Mouse (Mus musculus) G1E-ER4 (cell line): ENCODE results near the gene Supt5. TPM values are rescaled to one million over a fixed set of nuclear protein-coding genes. Genes with fewer than 3 reads are reported as not detected.

Source experiments
- GATA1 ChIP-seq: IDR thresholded peaks from one replicate; pipeline ENCODE4 v1.8.0; 2012; ENCODE audit warnings: low read length, inconsistent platforms
- polyA plus RNA-seq: library from polyadenylated mRNA; stranded (reverse); fragments of >175 nt; gene quantifications from 2 replicates; pipeline ENCODE4 v1.2.3, GENCODE M21; 2012

The Supt5 gene
- polyA plus RNA-seq, 1 experiment = 164 TPM

GRCm38 (mm10) chr7:28298837-28299625 lies 39.5 kb downstream of the Supt5 start:
- TF ChIP-seq GATA1 = no peak

DNA sequence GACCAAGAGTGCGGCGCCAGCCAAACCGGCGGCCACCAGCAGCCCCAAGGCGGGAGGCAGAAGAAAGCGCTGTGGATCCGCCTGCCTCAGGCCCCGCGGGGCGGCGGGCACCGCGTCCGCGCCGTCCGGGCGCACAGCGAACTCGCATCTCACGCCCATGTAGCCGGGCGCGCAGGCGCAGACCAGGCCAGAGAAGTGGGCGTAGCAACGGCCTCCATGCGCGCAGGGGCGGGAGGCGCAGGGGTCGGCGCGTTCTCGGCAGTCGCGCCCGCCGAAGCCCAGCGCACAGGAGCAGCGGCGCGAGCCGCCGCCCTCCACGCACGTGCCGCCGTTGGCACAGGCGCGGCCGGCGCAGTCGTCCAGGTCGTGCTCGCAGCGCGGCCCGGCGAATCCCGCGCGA lies 44.1 kb downstream of the Supt5 start:
- TF ChIP-seq GATA1 = no peak

GRCm38 (mm10) chr7:28290638-28291590 lies 47.6 kb downstream of the Supt5 start, which contains the start of gene Selenov:
Selenov (minus strand) TSS chr7:28291186.
- no peak for TF ChIP-seq GATA1

DNA sequence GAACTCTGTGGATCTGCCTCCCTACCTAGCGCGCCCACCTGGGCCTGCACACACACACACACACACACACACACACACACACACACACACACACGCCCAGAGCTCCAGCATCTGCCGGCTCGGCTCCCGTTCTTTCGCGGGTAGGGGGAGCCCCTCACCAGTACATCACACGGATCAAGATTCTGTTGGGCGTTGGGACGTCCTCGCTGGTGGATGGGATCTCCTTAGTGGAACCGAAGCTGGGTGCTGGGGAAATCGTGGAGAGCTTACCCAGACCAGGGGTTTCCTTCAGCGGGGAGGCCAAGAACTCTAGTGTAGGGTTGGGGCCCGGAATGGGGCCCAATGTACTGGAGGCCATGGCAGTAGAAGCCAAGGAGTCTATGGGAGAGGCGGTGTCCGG lies 48.4 kb downstream of the Supt5 start:
- TF ChIP-seq GATA1 = no peak

- no peak for TF ChIP-seq GATA1
Observed at GRCm38 (mm10) chr7:28280630-28281029, 57.9 kb downstream of the Supt5 start.

DNA sequence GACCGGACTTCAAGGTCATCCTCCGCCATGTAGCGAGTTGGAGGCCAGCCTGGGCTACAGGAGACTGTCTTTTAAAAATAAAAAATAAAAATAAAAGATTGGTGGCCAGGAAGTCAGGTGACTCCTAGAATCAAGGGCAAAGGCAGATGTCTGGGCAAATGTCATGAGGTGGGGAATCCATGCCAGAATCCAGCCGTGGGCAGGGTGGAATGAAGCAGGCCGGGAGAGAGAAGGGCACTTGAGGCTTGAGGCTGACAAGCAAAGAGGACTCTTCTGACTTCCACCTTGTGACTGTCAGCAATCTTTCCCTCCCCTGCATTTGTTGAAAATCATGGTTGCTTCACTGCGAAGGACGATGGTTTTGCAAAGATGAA lies 60.3 kb downstream of the Supt5 start:
- no peak for TF ChIP-seq GATA1

DNA sequence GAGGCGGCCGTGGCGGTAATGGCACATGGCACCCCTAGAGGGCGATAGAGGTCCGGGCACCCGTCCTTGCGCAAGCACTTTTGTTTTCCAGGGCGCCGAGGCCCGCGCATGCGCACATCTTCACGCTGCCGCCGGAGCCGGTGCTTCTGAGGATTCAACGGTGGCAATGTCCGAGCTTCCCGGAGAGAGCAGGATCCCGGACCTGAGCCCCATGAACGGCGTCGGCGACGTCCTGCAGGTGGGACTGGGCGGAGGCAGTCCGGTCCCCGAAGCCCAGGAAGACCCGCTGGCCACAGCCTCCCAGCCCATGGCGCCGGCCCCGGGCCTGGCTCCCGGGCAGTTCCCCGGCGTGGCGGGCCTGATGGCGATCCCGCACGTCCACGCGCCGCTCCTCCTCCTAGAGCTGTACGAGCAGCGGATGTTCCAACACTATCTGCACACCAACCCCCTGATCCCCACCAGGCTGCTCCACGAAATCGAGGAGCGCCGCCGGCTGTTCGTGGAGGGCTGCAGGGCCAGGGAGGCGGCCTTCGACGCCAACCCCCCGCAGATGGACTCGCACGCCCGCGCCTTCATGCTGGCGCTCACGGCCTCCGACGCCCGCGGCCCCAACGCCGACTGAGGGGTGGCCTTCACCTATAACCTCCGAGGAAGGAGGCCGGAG lies 60.8 kb downstream of the Supt5 start, which contains the start of gene Eid2b:
TSS of gene Eid2b (plus strand) at position 125 of the 664 bp plus-strand sequence.
- TF ChIP-seq GATA1 = no peak

DNA sequence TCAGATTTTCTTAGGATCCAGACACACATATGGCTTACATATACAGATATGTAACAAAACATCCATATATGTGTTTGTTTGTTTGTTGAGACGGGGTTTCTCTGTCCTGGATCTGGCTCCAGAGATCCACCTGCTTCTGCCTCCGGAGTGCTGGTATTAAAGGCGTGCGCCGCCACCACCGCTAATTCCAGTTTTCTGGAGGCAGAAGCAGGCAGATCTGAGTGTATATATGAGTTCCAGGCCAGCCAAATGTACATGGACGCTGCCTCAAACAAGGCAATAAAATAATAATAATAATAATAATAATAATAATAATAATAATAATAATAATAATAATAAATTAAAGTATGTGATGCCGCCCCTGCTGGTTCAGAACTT lies 61.3 kb downstream of the Supt5 start:
- TF ChIP-seq GATA1 = no peak

GRCm38 (mm10) chr7:28271761-28272160 lies 66.8 kb downstream of the Supt5 start:
- TF ChIP-seq GATA1 = no peak

GRCm38 (mm10) chr7:28269355-28269754 lies 69.2 kb downstream of the Supt5 start:
- TF ChIP-seq GATA1 = no peak

DNA sequence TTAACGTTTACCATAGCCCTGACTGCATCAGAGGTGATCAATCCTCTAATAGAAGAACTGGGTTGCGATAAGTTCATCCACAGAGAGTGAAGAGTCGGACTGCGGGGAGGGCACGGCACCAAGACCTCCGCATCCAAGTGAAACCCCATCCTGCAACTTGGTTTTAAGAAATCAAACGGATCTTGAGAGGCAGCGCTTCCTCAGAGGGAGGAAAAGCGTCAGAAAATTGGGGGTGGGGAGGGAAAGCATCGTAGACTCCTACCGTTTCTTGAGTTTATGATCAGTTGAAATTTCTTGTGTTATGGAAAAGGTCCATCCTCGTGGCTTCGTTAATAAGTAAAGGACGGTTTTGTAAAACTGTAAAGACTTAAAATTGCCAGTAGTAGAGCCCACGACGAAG lies 70.0 kb downstream of the Supt5 start:
- TF ChIP-seq GATA1 = no peak

GRCm38 (mm10) chr7:28268042-28268531 lies 70.5 kb downstream of the Supt5 start:
- no peak for TF ChIP-seq GATA1

- TF ChIP-seq GATA1 = no peak
Observed at GRCm38 (mm10) chr7:28267129-28268041, 71.2 kb downstream of the Supt5 start, which contains the start of gene Eid2. Eid2 (plus strand) TSS chr7:28267881.

DNA sequence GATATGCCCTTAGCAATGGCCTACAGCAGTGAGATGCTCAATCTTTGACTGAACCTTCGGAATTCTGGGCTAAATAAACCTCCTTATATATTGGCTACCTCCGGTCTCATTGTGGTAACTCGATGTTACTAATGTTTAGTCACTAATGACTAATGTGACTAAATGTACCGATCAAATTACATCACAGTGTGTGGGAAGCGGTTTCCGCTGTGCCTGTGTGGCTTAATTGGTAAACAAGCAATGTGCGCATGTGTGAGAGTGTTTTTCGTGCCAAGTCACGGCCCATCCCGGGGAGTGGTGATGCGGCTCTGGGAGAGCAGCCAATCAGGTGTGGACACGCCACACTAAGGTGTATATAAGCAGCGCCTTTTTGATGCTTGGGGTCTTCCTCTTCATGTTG lies 73.2 kb downstream of the Supt5 start:
- TF ChIP-seq GATA1 = no peak

Other genes starting within 250 kb of the Supt5 start
- gene 9530053A07Rik, start 209.3 kb downstream of the Supt5 start, polyA plus RNA-seq = not detected in 2 replicates
- gene Fbl, start 169.0 kb downstream of the Supt5 start, polyA plus RNA-seq = 951 and 979 TPM in 2 replicates
- 51.5 and 66.1 TPM in 2 replicates for gene Dyrk1b, start 159.3 kb downstream of the Supt5 start, polyA plus RNA-seq
- 90.4 and 132 TPM in 2 replicates for gene Eid2, start 70.9 kb downstream of the Supt5 start, polyA plus RNA-seq
- 49.9 and 67.9 TPM in 2 replicates for gene Eid2b, start 61.0 kb downstream of the Supt5 start, polyA plus RNA-seq
- gene Selenov, start 47.6 kb downstream of the Supt5 start, polyA plus RNA-seq = not detected in 2 replicates
- 0.17 and 0.36 TPM in 2 replicates for gene Dll3, start 36.5 kb downstream of the Supt5 start, polyA plus RNA-seq
- gene Timm50, start 26.7 kb downstream of the Supt5 start, polyA plus RNA-seq = 254 and 431 TPM in 2 replicates
- 1,552 and 2,390 TPM in 2 replicates for gene Rps16, start 11.9 kb upstream of the Supt5 start, polyA plus RNA-seq
- gene Plekhg2, start 33.9 kb upstream of the Supt5 start, polyA plus RNA-seq = 15.2 and 16.0 TPM in 2 replicates
- 19.6 and 21.6 TPM in 2 replicates for gene Zfp36, start 41.5 kb upstream of the Supt5 start, polyA plus RNA-seq
- 30.5 and 33.2 TPM in 2 replicates for gene Med29, start 54.0 kb upstream of the Supt5 start, polyA plus RNA-seq
- gene Paf1, start 54.2 kb upstream of the Supt5 start, polyA plus RNA-seq = 229 and 279 TPM in 2 replicates
- 1.3 and 1.7 TPM in 2 replicates for gene Gmfg, start 98.7 kb upstream of the Supt5 start, polyA plus RNA-seq
- 0.03 and 0.10 TPM in 2 replicates for gene Lrfn1, start 113.2 kb upstream of the Supt5 start, polyA plus RNA-seq
- not detected in 2 replicates for gene Ifnl2, start 171.7 kb upstream of the Supt5 start, polyA plus RNA-seq
- gene Ifnl3, start 184.1 kb upstream of the Supt5 start, polyA plus RNA-seq = not detected in 2 replicates
- gene Sycn, start 202.1 kb upstream of the Supt5 start, polyA plus RNA-seq = not detected in 2 replicates
- gene Nccrp1, start 208.5 kb upstream of the Supt5 start, polyA plus RNA-seq = not detected in 2 replicates